Mouse (Mus musculus) intestine, postnatal 0 days (tissue): Measurements from ENCODE around the gene Tmem114. TPM values are rescaled to one million over a fixed set of nuclear protein-coding genes. Genes with fewer than 3 reads are reported as not detected.

Experiments used
- ATAC-seq: fragments of 200-750 bp; cut with Nextera tagmentation; 2 replicates; pipeline ENCODE4 v1.8.0; 2017; ENCODE audit warnings: mild to moderate bottlenecking, moderate TSS enrichment, moderate library complexity
- H3K27ac ChIP-seq: fragments of 300-500 bp; sonication (generic); 2 replicates; pipeline ENCODE4 v1.5.1; 2014; ENCODE audit warnings: mild to moderate bottlenecking, low read depth, low read length, moderate library complexity
- H3K27me3 ChIP-seq: fragments of 300-500 bp; sonication (generic); replicated peaks from 2 replicates; pipeline ENCODE4 v1.6.1; 2014; ENCODE audit warnings: low read length, mixed read lengths; ENCODE audit not compliant: control insufficient read depth, insufficient read depth
- H3K36me3 ChIP-seq: fragments of 300-500 bp; sonication (generic); 2 replicates; pipeline ENCODE4 v1.6.1; 2014; ENCODE audit warnings: mild to moderate bottlenecking, moderate library complexity; ENCODE audit not compliant: control insufficient read depth, insufficient read depth
- H3K4me1 ChIP-seq: fragments of 300-500 bp; sonication (generic); replicated peaks from 2 replicates; pipeline ENCODE4 v1.6.1; 2014; ENCODE audit warnings: antibody characterized with exemption, low read length, mixed read lengths; ENCODE audit not compliant: control insufficient read depth, insufficient read depth
- H3K4me2 ChIP-seq: fragments of 300-500 bp; sonication (generic); replicated peaks from 2 replicates; pipeline ENCODE4 v1.6.1; 2014; ENCODE audit warnings: low read depth, mild to moderate bottlenecking, moderate library complexity
- H3K4me3 ChIP-seq: fragments of 300-500 bp; sonication (generic); 2 replicates; pipeline ENCODE4 v1.5.1; 2014; ENCODE audit warnings: low read depth, low read length
- H3K9ac ChIP-seq: fragments of 300-500 bp; sonication (generic); 2 replicates; pipeline ENCODE4 v1.6.1; 2014; ENCODE audit warnings: mild to moderate bottlenecking, low read depth, low read length
- H3K9me3 ChIP-seq: fragments of 300-500 bp; sonication (generic); 2 replicates; pipeline ENCODE4 v1.6.1; 2016; ENCODE audit warnings: mixed run types; ENCODE audit not compliant: control insufficient read depth
- CTCF ChIP-seq: sonication (generic); IDR thresholded peaks from 2 replicates; pipeline ENCODE4 v1.5.1; 2016; ENCODE audit warnings: low read depth, mild to moderate bottlenecking, control low read depth, antibody characterized with exemption, moderate library complexity
- WGBS: fragments of 180-500 bp; shearing (Covaris S2); extraction: QIAGEN DNeasy Blood & Tissue Kit; methylation state at CpG from one replicate; pipeline ENCODE4 v1.1.7; 2014; 5-methylcytosine and 5-hydroxymethylcytosine counted together
- polyA plus RNA-seq: library from polyadenylated mRNA; unstranded; fragments of >200 nt; fragmentation: Nextera tagmentation; extraction: Ambion mirVana; gene quantifications from 2 replicates; pipeline ENCODE4 v1.2.1, GENCODE M21; 2015

Tmem114 gene
- polyA plus RNA-seq, 1 experiment from 2014 or later, result not detected

DNA sequence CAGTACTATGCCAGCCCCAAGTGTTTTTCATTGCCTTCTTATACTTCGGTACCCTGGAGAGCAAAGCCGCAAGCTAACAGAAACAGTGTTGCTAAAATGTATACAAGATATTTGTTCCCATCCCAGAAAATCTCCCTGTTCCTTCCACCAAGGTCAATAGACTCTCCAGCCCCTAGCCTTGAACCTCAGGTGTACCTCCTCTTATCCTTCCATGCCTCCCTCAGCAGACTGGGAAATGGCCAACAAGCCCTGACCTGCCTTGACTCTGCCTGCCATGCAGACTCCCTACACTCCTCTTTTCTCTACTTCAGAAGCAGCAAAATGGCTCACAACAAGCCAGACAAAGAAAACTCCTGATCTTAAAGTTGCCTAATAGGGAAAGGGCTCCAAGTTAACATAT is 28.4 kb upstream of the Tmem114 start:
- no peak overlapping the region for H3K9ac ChIP-seq
- no peak for ATAC-seq
- H3K4me3 ChIP-seq, result no peak overlapping the region
- 90% methylated on average over 2 of the region's 2 CpGs for WGBS
- H3K4me2 ChIP-seq, result no peak overlapping the region
- H3K36me3 ChIP-seq, result no peaks in the 10 kb centered on the region
- H3K9me3 ChIP-seq, result no peaks in the 10 kb centered on the region
- H3K27me3 ChIP-seq, result no peaks in the 10 kb centered on the region
- TF ChIP-seq CTCF, result no peak
- no peaks in the 10 kb centered on the region for H3K4me1 ChIP-seq
- no peak overlapping the region for H3K27ac ChIP-seq

DNA sequence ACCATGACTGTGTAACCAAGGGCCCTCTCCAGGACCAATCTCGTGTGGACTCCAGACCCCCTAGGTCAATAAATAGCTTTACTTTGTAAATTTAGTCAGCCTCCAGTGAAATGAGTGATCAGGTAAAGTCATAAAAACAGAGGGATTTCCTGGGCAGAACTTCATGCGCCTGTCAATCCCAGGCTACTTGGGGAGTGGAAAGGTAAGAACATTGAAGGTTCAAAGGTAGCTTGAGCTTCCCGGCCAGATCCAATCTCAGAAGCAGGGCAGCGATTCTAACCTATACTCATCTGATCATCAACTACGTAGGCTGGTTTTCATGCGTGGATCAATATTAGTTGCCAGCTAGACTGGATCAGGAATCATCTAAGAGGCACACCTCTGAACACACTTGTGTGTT is 21.3 kb upstream of the Tmem114 start:
- H3K27me3 ChIP-seq, result no peaks in the 10 kb centered on the region
- H3K36me3 ChIP-seq, result no peaks in the 10 kb centered on the region
- H3K4me3 ChIP-seq, result no peak overlapping the region
- H3K9me3 ChIP-seq, result no peaks in the 10 kb centered on the region
- H3K4me2 ChIP-seq, result 0 out of 2 replicates have a peak overlapping the region, but pooled peaks have one; percentile 17
- 50% methylated on average over 6 of the region's 6 CpGs for WGBS
- ATAC-seq, result no peak
- no peak overlapping the region for H3K27ac ChIP-seq
- H3K9ac ChIP-seq, result no peak overlapping the region
- no peaks in the 10 kb centered on the region for H3K4me1 ChIP-seq
- no peak for TF ChIP-seq CTCF

DNA sequence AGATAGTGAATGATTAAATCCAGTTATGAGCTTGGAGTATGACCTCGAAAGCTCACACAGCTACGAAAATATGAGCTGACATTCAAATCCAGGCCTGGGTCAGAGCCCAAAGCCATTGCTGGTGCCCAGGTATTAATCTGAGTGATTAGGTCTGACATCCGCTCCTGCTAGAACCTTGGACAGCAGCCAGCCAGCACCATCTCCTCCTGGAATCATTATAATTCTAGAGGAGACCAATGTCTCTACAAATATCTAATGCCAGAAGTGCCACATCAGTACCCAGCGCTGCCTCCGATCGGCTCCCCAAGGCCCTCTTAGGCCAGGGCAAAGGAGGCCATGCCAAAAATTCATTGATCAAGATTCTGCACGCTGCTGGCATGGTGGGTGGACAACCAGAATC is 20.0 kb upstream of the Tmem114 start:
- H3K9me3 ChIP-seq, result no peaks in the 10 kb centered on the region
- no peak overlapping the region for H3K4me3 ChIP-seq
- no peaks in the 10 kb centered on the region for H3K36me3 ChIP-seq
- H3K4me2 ChIP-seq, result no peak overlapping the region
- 82% methylated on average over 7 of the region's 7 CpGs for WGBS
- ATAC-seq, result no peak
- no peak overlapping the region for H3K27ac ChIP-seq
- TF ChIP-seq CTCF, result no peak
- no peaks in the 10 kb centered on the region for H3K4me1 ChIP-seq
- no peaks in the 10 kb centered on the region for H3K27me3 ChIP-seq
- no peak overlapping the region for H3K9ac ChIP-seq

DNA sequence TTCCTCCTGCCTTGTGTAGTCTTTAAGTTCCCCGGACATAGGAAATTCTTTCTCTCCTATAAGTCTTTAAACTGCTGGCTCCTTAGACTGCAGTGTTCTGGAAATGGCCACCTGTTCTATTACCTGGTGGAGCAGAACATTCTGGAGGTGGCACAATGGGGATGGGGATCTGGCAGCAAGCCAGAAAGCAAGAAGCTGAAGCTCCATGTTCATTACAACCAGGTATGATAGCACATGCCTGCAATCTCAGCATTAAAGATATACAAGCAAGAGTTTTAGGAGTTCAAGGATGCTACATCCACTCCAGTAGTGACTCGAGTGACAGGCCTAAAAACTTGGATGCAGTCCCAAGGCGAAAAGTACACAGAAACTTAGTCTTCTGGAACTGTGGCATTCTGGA is 7.7 kb upstream of the Tmem114 start:
- Histone ChIP-seq H3K27me3 (no peaks in the 10 kb centered on the region), H3K9ac (no peak overlapping the region), H3K36me3 (no peaks in the 10 kb centered on the region), H3K4me1 (no peaks in the 10 kb centered on the region), H3K27ac (no peak overlapping the region), H3K4me2 (no peak overlapping the region), H3K4me3 (no peak overlapping the region), H3K9me3 (no peaks in the 10 kb centered on the region)
- no peak for ATAC-seq
- WGBS, result 88% methylated on average over 3 of the region's 3 CpGs
- no peak for TF ChIP-seq CTCF

DNA sequence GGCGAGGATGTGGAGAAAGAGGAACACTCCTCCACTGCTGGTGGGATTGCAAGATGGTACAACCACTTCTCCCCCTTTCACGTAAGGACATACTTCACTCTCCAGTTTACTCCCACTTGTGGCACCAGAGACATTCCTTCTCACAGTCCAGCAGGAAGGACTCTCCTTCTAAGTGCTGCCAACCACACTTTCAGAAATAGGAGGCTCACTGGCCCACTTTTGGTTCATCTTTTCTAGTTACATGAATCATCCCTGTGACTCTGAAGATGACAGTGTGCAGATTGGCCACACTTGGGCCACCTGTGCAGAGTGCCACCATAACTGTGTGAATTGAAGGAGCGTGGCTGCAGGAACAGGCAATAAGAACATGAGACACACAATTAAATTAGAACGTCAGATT is 4.6 kb upstream of the Tmem114 start:
- no peak overlapping the region for H3K27ac ChIP-seq
- H3K4me2 ChIP-seq, result no peak overlapping the region
- no peak for TF ChIP-seq CTCF
- no peak overlapping the region for H3K4me3 ChIP-seq
- no peaks in the 10 kb centered on the region for H3K36me3 ChIP-seq
- no peaks in the 10 kb centered on the region for H3K4me1 ChIP-seq
- H3K9ac ChIP-seq, result no peak overlapping the region
- H3K27me3 ChIP-seq, result peaks cover 23% of the 10 kb centered on the region
- WGBS, result 83% methylated on average over 4 of the region's 4 CpGs
- H3K9me3 ChIP-seq, result no peaks in the 10 kb centered on the region
- no peak for ATAC-seq

DNA sequence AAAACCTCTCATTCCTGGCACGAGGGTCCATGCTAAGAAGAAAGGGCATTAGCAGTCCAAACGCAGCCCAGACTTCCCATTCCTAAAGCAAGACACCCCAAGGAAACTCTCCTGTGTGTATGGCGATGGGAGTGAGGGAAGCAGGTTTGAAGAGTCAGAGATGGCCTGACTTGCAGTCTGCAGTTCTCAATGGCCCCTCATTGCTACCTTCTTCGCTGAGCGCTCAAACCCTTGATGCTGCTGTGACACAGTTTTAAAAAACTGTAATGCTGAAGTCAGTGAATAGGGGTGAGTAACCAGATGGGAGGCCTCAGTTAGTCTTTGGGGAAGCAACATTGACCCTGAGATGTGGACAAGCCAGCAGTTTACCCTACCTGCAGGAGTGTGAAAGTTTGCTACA is 800 bp upstream of the Tmem114 start:
- H3K4me2 ChIP-seq, result no peak overlapping the region
- no peak for ATAC-seq
- TF ChIP-seq CTCF, result no peak
- 80% methylated on average over 5 of the region's 5 CpGs for WGBS
- no peak overlapping the region for H3K9ac ChIP-seq
- H3K27ac ChIP-seq, result no peak overlapping the region
- H3K4me3 ChIP-seq, result no peak overlapping the region
- no peaks in the 10 kb centered on the region for H3K4me1 ChIP-seq
- H3K36me3 ChIP-seq, result no peaks in the 10 kb centered on the region
- H3K9me3 ChIP-seq, result no peaks in the 10 kb centered on the region
- H3K27me3 ChIP-seq, result peaks cover 38% of the 10 kb centered on the region
